Mouse (Mus musculus) left cerebral cortex, adult 8-10 months (tissue): ENCODE results near the gene Kcnb1. TPM values are rescaled to one million over a fixed set of nuclear protein-coding genes. Genes with fewer than 3 reads are reported as not detected.

ENCODE experiments used
- DNase-seq, 2 experiments: peaks; one replicate each; pipeline ENCODE4 v3.0.0; 2022; ENCODE audit warnings: low spot score in 2 of 2
- total RNA-seq, 4 experiments: library from RNA; stranded (reverse); gene quantifications; 2 replicates each; pipeline ENCODE4 v1.2.4; 2022

The Kcnb1 gene
- total RNA-seq, 4 experiments from 2014 or later = 158 to 198 (median 179) TPM

DNA sequence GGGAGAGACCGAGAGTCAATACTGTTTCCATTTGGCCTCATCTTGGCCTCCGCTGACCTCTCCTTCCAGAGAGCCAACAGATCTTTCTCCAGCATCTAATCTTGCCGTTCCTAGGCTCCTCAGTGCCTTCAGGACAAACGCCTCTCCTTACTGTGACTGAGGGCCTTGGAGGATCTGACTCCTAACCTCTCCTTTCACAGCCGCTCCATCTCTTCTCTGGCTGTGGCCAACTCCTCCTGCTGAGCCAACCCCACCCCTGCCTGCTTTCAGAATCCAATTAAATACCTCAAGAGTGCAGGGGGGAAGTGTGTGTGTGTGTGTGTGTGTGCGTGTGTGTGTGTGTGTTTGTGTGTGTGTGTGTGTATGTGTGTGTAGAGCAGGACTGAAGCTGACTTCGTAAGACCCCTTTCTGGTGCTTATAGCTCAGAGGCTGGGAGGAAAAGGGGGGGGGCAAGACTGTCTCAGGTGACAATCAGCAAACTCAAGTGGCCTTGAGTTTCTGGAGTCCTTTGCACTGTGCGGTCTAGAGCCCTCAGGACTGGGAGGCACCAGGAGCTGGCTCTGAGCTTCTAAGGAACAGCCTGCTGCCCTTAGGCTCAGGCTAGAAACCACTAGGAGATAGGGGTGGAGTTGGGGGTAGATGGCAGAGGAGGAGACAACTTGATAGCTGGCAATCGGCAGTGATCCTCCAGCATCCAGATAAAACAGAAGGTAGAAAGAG, 59.7 kb downstream of the Kcnb1 start:
- DNase-seq = no peak

DNA sequence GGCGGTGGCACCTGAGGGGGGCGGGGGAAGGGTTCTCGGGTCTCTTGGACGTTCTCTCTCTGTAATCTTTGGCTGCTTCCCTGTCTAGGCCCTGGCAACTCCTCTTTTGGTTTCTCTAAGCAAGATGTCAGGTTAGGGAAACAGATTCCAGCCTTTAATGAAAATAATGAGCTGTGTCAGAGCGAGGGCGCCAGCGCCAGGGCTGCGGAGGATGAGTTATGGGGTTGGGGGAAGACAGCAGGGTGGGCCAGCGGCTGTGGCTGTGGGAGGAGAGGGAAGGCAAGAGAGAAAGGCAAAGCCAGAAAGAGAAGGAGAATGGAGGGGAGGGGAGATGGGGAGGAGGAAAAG, 60.4 kb downstream of the Kcnb1 start:
- no peak for DNase-seq

- DNase-seq = no peak
Measured at GRCm38 (mm10) chr2:167128699-167129607, 61.0 kb downstream of the Kcnb1 start.

- no peak for DNase-seq
Measured at GRCm38 (mm10) chr2:167127404-167127803, 62.6 kb downstream of the Kcnb1 start.

- no peak for DNase-seq
Measured at GRCm38 (mm10) chr2:167125781-167126180, 64.2 kb downstream of the Kcnb1 start.

- peak in 1 of 2 experiments; percentile 59 for DNase-seq
Measured at GRCm38 (mm10) chr2:167123936-167124335, 66.0 kb downstream of the Kcnb1 start.

DNA sequence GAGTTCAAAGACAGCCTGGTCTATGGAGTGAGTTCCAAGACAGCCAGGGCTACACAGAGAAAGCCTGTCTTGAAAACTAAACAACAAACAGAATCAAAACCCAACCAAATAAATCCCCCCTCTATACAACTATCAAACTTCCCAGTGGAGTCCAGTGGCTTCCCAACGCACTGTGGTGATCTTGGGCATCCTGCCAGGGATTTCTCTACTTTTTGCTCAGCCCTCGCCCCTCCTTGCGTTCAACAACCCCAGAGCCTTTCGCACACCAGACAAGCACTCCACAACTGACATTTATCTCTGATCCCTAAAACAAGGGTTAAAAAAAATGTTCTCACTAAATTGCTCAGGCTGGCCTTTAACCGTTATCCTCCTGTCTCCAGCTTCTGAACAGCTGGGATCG, 67.2 kb downstream of the Kcnb1 start:
- DNase-seq = no peak

DNA sequence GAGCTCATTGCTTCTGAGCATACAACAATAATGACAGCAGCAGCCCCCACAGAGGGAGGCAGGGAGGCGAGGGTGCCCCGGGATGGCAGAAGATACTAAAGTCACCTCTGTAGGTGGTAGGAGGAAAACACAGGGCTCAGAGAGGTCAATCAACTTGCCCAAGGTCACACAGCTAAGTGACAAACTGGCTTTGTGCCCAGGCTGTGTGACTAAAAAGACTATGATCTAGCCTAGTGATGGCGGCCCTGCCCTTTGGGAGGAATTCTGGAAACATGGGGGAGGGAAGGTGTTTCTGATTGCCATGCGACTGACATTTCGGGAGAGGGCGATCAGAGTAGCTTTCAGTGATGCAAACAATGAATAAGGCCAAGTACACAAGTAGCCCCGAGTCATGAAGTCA, 68.0 kb downstream of the Kcnb1 start:
- no peak for DNase-seq

- DNase-seq = no peak
Measured at GRCm38 (mm10) chr2:167121228-167121627, 68.7 kb downstream of the Kcnb1 start.

- no peak for DNase-seq
Measured at GRCm38 (mm10) chr2:167120186-167120830, 69.6 kb downstream of the Kcnb1 start.

DNA sequence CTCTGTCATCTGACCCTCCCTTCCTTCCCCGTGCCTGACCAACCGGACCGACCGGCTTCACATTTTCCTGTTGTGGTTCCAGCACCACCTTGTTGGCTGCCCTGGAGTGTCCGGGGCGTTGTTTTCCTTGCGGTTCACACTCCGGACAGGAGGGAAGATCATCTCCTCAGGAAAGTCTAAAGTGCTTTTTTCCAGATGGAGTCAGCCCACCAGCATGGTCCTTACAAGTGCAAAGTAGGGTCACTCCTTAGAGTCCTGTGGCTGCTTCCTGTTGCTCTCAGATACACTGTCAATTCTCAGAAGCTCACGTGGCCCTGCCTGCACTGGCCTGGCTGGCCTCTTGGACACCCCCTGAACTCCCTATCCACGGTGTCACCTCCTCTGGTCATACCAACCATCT, 71.9 kb downstream of the Kcnb1 start:
- DNase-seq = no peak

- DNase-seq = peak in 1 of 2 experiments; percentile 88
Measured at GRCm38 (mm10) chr2:167112737-167113136, 77.2 kb downstream of the Kcnb1 start.

- DNase-seq = no peak
Measured at GRCm38 (mm10) chr2:167112259-167112658, 77.7 kb downstream of the Kcnb1 start.

GRCm38 (mm10) chr2:167109506-167109905, 80.4 kb downstream of the Kcnb1 start:
- no peak for DNase-seq

DNA sequence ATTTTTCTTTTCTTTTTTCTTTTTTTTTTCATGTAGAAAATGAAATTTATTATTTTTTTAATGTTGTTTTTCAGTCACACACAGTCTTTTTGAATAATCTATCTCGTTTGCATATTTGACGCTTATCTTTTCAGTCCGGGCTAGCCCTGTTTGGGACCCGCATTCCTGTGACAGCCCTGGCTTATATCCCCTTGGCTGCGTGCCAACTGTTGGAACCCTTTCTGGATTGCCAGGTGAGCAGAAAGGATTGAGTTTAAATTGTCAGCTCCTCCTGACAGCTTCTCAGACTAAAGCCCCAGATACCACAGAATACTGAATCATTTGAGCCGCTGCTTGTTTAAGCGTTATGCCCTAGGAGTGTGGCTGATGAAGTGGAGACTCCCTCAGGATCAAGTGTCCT, 86.4 kb downstream of the Kcnb1 start:
- DNase-seq = no peak

GRCm38 (mm10) chr2:167101743-167102441, 88.1 kb downstream of the Kcnb1 start:
- no peak for DNase-seq

GRCm38 (mm10) chr2:167094688-167095087, 95.3 kb downstream of the Kcnb1 start:
- DNase-seq = no peak

- no peak for DNase-seq
Measured at GRCm38 (mm10) chr2:167093171-167093900, 96.6 kb downstream of the Kcnb1 start.

GRCm38 (mm10) chr2:167090271-167090670, 99.7 kb downstream of the Kcnb1 start:
- DNase-seq = no peak

- no peak for DNase-seq
Measured at GRCm38 (mm10) chr2:167086836-167087235, 103.1 kb downstream of the Kcnb1 start.

GRCm38 (mm10) chr2:167086092-167086491, 103.9 kb downstream of the Kcnb1 start:
- DNase-seq = no peak
